Mouse (Mus musculus): ENCODE results near the gene Stra6l. TPM values are rescaled to one million over a fixed set of nuclear protein-coding genes. Genes with fewer than 3 reads are reported as not detected.

Stra6l gene
- polyA plus RNA-seq, 1 experiment: not detected

DNA sequence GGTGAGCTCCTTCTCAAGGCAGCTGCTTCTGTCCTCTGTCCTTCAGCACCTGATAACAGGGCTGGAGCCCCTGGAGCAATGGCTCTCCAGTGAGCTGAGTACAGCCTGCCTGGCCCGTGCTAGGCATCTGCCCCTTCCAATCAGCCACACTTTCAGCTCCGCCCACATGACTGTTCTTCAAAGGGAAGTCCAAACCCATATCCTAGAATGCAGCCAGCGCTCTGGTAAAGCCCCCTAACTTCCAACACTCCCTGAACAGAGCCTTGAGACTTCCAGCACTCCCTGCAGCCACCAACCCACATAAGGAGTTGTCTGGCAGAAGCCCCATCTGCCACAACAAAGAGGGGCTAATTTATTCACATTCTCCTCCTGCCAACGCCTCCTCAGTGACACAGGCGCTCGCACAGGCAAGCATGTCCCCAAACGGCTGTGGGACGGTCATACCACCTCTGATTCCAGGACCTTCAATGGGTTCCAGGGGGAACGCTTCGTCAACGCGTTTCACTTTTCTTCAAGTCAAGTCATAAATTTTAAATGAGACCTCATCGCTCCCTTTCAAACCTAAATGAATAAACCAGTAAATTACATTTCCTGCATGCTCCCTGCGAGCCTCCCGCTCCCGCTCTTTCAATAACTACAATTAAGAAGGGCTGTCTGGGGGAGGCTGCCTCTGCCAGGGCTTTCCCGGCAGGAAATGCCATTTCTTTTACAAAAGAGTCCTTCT lies 29.1 kb upstream of the Stra6l start:
- no peak for TF ChIP-seq POLR2A (IDR thresholded peaks at IDR 0.05; ENCODE audit: insufficient read depth, low read depth, low read length)
- TF ChIP-seq CTCF (IDR thresholded peaks at IDR 0.05; ENCODE audit: insufficient read depth, low read depth, low read length): no peak
- WGBS: 1% methylated on average over 17 of the region's 17 CpGs
- H3K4me3 ChIP-seq (ENCODE audit: insufficient read depth, low read depth, low read length): peak overlapping the region; percentile 39
- peaks cover 44% of the 10 kb centered on the region for H3K4me1 ChIP-seq (ENCODE audit: control insufficient read depth, insufficient read depth, low read length)
- peak overlapping the region; percentile 79 for H3K27ac ChIP-seq (ENCODE audit: insufficient read depth, low read depth, low read length)

GRCm38 (mm10) chr4:45820074-45820830 lies 28.2 kb upstream of the Stra6l start:
- 39% methylated on average over 8 of the region's 8 CpGs for WGBS
- Histone ChIP-seq H3K4me3 (ENCODE audit: insufficient read depth, low read depth, low read length) (no peak overlapping the region), H3K4me1 (ENCODE audit: control insufficient read depth, insufficient read depth, low read length) (peaks cover 49% of the 10 kb centered on the region)

DNA sequence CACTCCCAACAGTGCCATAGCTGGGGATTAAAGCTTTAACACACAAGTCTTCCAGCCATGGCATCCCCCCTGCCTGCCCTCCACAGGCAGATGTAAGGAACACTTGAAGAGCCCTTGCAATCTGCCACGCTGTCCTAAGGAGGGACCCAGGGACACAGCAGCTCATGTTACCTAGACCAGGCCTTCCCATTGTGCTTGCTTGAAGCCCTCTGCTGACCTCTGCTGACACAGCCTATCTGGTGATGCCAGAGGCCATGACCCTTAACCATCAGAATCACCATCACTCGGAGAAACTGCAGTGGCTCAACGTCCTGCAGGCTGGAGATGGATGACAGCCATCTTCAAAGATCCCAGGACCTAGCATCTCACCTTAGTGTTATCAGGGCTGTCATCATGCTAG lies 26.5 kb upstream of the Stra6l start:
- H3K27ac ChIP-seq (ENCODE audit: insufficient read depth, low read depth, low read length): no peak overlapping the region; the same call in 1 of the 2 replicates

More at GRCm38 (mm10) chr4:45820074-45820830, 28.2 kb upstream of the Stra6l start:
- TF ChIP-seq CTCF (IDR thresholded peaks at IDR 0.05; ENCODE audit: insufficient read depth, low read depth, low read length) (0 out of 2 replicates have a peak, but pooled peaks have one; percentile 6), POLR2A (IDR thresholded peaks at IDR 0.05; ENCODE audit: insufficient read depth, low read depth, low read length) (no peak)
- H3K27ac ChIP-seq (ENCODE audit: insufficient read depth, low read depth, low read length): peak overlapping the region; percentile 79

DNA sequence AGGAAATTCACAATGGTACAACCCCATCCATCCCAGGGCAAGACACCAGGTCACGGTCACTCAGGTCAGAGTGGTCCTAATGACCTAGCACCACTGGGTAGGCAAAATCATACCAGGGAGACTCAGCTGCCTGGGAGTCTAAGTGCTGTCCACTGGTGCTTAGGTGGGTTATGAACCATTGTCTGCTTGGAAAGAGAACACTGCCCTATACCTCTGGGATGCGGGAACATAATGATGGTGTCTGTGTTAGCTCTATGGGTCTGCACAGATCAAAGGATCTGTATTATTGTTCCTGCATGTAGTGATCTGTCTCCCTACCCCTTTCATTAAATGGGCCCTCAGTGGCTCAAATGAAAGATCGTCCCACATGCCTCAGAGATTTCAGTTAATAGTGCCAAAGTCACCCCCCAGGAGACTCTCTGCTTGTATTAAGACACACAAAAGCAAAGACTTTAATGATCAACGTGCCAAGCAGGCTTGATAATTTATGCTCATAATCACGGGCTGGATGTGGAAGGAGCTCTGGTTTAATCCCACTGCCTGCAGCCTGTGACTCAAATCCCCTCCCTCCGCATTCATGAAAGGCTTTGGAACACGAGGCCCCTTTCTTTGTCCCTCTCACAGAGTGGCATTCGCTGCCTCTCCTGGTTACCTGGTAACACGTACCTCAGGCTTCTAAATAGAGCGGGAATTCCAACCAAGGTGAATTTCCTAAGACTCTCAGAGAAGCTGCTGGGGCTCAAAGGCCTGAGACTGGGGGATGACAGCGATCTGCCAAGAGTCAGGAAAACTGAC lies 25.5 kb upstream of the Stra6l start:
- H3K4me3 ChIP-seq (ENCODE audit: insufficient read depth, low read depth, low read length): no peak overlapping the region
- no peak overlapping the region for H3K27ac ChIP-seq (ENCODE audit: insufficient read depth, low read depth, low read length)
- WGBS: 39% methylated on average over 11 of the region's 11 CpGs
- TF ChIP-seq CTCF (IDR thresholded peaks at IDR 0.05; ENCODE audit: insufficient read depth, low read depth, low read length) (no peak), POLR2A (IDR thresholded peaks at IDR 0.05; ENCODE audit: insufficient read depth, low read depth, low read length) (no peak)
- peaks cover 43% of the 10 kb centered on the region for H3K4me1 ChIP-seq (ENCODE audit: control insufficient read depth, insufficient read depth, low read length)

More for the DNA sequence above, 26.5 kb upstream of the Stra6l start:
- 90% methylated on average over 3 of the region's 3 CpGs for WGBS
- H3K4me3 ChIP-seq (ENCODE audit: insufficient read depth, low read depth, low read length): no peak overlapping the region
- no peak for TF ChIP-seq POLR2A (IDR thresholded peaks at IDR 0.05; ENCODE audit: insufficient read depth, low read depth, low read length)
- no peak for TF ChIP-seq CTCF (IDR thresholded peaks at IDR 0.05; ENCODE audit: insufficient read depth, low read depth, low read length)
- peaks cover 45% of the 10 kb centered on the region for H3K4me1 ChIP-seq (ENCODE audit: control insufficient read depth, insufficient read depth, low read length)

GRCm38 (mm10) chr4:45824049-45824760 lies 24.3 kb upstream of the Stra6l start:
- Histone ChIP-seq H3K27ac (ENCODE audit: insufficient read depth, low read depth, low read length) (no peak overlapping the region), H3K4me1 (ENCODE audit: control insufficient read depth, insufficient read depth, low read length) (peaks cover 33% of the 10 kb centered on the region), H3K4me3 (ENCODE audit: insufficient read depth, low read depth, low read length) (peak overlapping the region; percentile 34)
- WGBS: 27% methylated on average over 10 of the region's 10 CpGs
- TF ChIP-seq POLR2A (IDR thresholded peaks at IDR 0.05; ENCODE audit: insufficient read depth, low read depth, low read length): no peak
- TF ChIP-seq CTCF (IDR thresholded peaks at IDR 0.05; ENCODE audit: insufficient read depth, low read depth, low read length): no peak

- Histone ChIP-seq H3K27ac (ENCODE audit: insufficient read depth, low read depth, low read length) (peak overlapping the region; percentile 21; the same call in 1 of the 2 replicates), H3K4me1 (ENCODE audit: control insufficient read depth, insufficient read depth, low read length) (peaks cover 26% of the 10 kb centered on the region), H3K4me3 (ENCODE audit: insufficient read depth, low read depth, low read length) (peak overlapping the region; percentile 34)
- WGBS: 46% methylated on average over 14 of the region's 14 CpGs
- TF ChIP-seq CTCF (IDR thresholded peaks at IDR 0.05; ENCODE audit: insufficient read depth, low read depth, low read length): no peak
- no peak for TF ChIP-seq POLR2A (IDR thresholded peaks at IDR 0.05; ENCODE audit: insufficient read depth, low read depth, low read length)
Measured at GRCm38 (mm10) chr4:45824761-45825556, 23.5 kb upstream of the Stra6l start.

DNA sequence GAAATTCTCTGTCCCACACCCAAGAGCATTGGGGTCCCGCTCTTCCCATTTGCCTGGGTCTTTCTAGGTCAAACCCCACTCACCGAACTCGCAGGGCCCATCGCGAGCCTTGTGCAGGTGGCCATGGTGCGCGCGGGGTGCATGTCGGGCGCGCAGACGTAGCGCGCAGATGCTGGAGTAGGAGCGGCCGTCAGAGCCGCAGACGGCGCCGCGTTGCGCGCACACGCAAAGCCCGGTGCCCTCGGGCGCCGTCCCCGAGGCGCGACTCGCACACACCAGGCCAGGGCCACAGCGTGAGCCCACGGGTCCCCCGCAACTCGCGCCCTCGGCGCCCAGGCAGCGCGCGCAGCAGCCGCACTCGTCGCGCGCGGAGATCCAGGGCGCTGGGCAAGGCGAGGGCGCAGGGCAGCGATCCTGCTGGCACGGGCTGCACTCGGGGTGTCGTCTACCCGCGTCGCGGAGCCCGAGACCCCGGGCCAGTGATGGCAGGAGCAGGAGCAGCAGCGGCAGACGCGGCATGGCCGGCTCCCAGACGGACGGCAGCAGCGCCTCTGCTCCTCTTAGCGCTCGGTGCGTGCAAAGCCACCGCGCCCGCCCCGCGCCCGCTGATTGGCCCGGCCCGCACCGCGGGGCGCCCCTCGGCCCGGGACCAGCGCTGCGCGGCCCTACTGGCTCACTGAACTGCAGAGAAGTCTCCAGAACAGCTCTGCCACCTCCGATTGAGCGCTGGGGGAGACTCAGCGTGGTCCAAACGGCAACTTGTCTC lies 22.0 kb upstream of the Stra6l start, which contains the start of gene Igfbpl1:
TSS of gene Igfbpl1 (minus strand) at position 649 of the 766 bp plus-strand sequence.
- Histone ChIP-seq H3K4me3 (ENCODE audit: insufficient read depth, low read depth, low read length) (peak within 1 kb of the TSS; percentile 50), H3K4me1 (ENCODE audit: control insufficient read depth, insufficient read depth, low read length) (peaks cover 17% of the 10 kb centered on the region), H3K27ac (ENCODE audit: insufficient read depth, low read depth, low read length) (no peak within 1 kb of the TSS)
- WGBS: 1% methylated on average over 91 of the region's 91 CpGs
- TF ChIP-seq POLR2A (IDR thresholded peaks at IDR 0.05; ENCODE audit: insufficient read depth, low read depth, low read length): peak; percentile 40; the same call in 1 of the 2 replicates
- TF ChIP-seq CTCF (IDR thresholded peaks at IDR 0.05; ENCODE audit: insufficient read depth, low read depth, low read length): no peak
